Mouse (Mus musculus): ENCODE results near the gene Gm44511.
"Not testable (repeated sequence)": the region's sequence is repeated elsewhere in the genome, so short reads cannot be mapped to it uniquely, and the experiment has no call there.

Gm44511 gene

DNA sequence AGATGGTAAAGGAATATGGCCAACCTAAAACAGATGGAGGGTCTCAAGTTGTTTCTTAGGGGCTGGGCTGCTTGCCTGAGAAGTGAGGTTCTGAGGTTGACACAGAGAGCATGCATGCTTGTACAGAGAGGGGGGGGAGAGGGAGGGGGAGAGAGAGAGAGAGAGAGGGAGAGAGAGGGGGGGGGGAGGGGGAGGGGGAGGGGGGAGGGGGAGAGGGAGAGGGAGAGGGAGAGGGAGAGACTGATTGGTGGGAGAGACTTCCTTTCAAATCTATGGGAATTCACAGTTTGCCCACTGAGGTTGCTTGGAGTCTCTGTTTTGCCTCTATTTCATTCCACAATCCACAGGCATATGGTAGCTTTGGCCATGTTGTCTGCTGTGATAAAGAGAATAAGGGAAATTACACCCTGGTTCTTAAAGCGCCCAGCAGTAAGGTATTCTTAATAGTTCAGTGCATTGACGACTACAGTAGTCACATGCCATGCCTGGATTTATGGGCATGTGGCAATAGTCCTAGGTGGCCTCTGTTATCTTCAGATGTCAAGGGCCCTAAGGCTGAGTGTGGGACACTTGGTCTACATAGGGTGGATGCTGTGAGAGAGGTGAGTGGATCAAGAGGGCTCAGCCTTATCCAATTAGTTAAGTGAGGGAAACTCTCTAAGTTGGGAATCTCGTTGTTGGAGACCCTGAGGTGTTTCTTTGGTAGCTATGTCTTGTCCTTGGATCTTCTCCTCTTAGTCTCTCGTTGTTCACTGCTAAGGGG is 15.4 kb upstream of the Gm44511 start:
- no peak for DNase-seq (ENCODE audit: low spot score in 2 of 2)

GRCm38 (mm10) chr6:128840669-128841068 is 14.6 kb upstream of the Gm44511 start:
- DNase-seq (ENCODE audit: low spot score in 2 of 2) = not testable (repeated sequence)

- DNase-seq (ENCODE audit: low spot score in 2 of 2) = no peak
These were observed 13.8 kb upstream of the Gm44511 start for GRCm38 (mm10) chr6:128839921-128840320.

DNA sequence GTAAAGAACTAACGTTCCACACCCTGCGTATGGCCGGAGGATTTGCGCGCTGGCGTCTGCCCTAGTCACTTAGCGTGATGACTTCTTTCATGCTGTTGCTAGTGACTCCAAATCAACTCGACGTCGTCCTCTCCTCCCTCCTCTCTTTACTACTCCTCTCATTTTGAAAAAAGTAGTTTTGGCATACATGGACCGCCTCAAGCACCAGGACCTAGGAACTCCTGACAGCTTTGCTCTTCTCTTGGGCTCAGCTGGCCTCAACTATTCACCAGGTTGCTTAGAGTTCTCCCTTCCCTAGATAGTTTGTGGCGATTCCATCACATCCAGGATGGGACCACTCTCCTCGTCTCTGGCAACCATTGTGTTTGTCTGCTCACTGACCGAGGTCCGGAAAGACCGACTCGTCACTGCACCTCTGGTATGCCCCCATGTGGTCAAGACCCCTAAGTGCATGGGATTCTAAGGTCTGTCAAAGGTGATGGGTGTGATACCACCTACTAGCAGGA is 13.2 kb upstream of the Gm44511 start:
- DNase-seq (ENCODE audit: low spot score in 2 of 2) = peak; percentile 54 to 80

DNA sequence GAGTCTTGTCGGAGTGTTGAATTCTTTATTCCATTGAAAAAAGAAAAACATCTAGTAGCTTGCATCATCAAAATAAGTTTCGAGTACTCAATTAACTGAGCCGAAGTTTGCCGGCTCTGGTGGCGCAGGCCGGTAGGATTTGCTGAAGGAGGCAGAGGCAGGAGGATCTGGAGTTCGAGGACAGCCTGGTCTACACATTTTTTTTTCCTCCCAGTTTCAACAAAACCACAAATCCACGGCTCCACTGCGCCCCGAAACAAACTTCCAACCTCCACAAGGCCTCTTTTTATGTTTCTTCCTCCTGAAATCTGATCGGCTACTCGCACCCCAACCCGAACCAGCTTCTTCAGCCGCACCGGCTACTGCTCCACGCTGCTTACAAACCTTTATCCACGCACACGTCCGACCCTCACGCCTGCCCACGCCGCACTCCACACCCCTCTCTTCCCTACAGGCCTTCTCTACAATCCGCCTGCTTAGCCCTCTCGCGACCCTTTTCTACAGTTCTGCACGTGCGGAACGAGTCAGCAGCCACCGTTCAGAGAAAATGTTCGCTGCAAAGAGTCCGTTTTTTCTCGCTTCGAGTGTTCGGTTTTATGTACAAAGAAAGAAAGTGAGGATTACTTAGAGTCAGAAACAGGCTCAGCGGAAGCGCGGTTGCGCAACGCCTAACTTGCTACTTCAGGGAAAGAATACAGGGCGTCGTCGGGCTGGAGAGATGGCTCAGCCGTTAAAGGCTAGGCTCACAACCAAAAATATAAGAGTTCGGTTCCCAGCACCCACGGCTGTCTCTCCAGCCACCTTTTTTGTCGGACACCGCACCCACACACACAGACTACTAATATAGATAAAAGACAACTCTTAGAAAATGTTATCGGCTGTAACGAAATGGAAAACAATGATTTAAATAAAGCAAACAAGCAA is 12.5 kb upstream of the Gm44511 start:
- peak; percentile 95 to 96 for DNase-seq (ENCODE audit: low spot score in 2 of 2)

DNA sequence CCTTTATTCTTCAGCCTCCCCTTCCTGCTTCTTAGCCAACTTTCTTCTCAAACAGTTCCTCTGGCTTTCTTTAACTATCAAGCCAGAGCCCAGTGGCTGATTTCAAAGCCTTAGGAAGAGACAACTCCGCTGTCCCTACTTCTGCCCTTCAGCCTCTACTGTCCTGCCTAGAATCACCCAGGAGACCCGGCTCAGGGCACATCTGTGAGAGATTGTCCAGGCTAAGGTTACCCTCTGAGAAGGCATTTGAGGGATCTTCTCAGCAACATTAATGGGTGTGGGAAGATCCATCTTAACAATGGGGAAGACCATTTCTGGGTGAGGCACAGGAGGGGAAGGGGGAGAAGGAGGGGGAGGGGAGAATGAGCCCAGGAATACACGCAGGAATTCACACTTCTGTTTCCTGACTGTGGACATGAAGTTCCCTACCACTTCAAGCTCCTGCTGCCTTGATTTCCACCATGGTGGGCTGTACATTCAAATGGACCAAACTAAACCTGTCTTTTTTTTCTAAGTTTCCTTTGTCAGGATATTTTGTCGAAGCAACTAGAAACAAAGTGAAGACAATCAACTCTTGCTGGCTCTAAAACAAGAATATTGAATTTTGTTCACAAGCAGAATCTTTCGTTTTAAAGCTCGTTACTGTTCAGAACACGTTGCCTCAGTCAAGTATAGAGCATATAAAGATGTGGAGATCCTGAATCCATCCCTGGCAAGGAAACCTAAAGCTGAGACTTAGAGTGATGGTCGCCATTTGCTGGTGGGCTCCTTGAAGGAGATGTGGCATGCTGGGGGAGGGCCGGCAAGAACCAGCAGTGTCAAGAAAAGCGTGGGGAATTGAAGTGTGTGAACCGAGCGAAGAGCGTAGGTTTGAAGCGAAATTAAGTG is 11.6 kb upstream of the Gm44511 start:
- DNase-seq (ENCODE audit: low spot score in 2 of 2) = no peak

DNA sequence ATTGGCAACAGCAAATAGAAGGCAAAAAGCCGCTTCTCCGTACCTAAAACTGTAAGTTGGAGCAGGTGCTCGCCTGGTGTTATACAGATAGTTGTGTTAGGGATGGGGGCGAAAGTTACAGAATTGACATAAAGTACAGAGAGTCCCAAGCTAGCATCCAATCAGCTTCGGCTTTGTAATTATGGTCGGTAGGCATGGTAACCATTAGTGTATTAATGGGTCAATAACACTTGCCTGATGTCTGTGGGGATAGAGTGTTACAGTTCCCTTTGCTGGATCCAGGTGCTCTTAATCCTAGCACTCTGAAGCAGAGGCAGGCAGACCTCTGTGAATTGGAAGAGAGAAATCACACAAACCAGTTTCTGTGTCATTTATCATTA is 10.8 kb upstream of the Gm44511 start:
- no peak for DNase-seq (ENCODE audit: low spot score in 2 of 2)

GRCm38 (mm10) chr6:128836191-128836954 is 10.3 kb upstream of the Gm44511 start:
- DNase-seq (ENCODE audit: low spot score in 2 of 2) = no peak

GRCm38 (mm10) chr6:128835571-128835970 is 9.5 kb upstream of the Gm44511 start:
- DNase-seq (ENCODE audit: low spot score in 2 of 2) = no peak

DNA sequence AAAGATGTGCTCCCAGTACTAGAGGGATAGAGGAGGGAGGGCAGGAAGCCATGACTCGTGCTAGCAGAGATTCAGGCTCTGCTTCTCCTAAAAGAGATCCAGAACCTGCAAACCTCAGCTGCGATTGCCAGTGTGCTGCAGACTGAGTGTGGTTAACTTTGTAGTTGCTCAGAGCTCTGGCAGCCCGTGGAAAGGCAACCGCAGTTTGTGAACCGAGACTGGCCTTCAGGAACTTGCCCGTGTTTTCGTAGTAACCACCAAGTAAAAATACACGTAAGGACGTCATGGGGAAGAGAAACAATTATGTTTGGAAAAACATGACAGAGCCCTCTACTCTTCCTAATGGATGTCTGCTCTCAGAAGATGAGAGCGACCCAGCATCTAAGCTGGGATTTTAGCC is 6.9 kb upstream of the Gm44511 start:
- no peak for DNase-seq (ENCODE audit: low spot score in 2 of 2)

DNA sequence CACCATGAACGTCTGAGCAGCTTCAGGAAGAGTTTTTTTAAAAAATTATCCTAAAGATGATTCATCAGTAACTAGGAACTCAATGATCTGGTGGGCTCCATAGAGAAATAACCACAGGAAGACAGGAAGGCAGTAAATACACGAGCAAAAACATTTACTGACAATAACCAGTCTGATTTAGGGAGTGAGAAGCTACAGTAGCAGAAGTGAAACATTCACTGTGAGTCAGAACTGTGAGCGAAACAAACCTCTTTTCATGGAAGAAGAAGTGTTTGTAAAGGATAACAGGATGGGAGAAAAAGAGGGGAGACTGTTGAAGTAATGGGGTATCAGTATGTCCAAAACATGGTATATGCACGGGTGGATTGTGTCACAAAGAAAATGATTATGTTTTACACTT is 3.7 kb upstream of the Gm44511 start:
- DNase-seq (ENCODE audit: low spot score in 2 of 2) = no peak

DNA sequence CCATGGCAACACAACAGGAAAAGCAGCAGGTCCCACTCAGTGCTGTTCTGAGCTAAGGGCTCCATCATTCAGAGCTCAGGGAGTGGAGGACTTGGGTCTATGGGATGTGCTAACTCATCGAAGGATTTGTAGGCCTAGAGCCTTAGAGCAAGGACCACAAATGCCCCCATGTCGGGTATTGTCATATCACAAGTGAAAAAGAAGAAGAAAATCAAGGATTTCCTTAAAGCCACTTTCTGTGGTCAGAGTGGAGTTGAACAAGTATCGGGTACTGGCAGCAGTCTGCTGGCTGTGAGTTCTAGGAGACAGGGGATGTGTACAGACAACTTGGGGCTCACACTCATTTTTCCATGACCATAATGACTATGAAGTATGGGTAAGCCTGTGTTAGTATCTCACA is 666 bp upstream of the Gm44511 start:
- no peak for DNase-seq (ENCODE audit: low spot score in 2 of 2)

GRCm38 (mm10) chr6:128818083-128818802 is 7.9 kb downstream of the Gm44511 start:
- no peak for DNase-seq (ENCODE audit: low spot score in 2 of 2)

DNA sequence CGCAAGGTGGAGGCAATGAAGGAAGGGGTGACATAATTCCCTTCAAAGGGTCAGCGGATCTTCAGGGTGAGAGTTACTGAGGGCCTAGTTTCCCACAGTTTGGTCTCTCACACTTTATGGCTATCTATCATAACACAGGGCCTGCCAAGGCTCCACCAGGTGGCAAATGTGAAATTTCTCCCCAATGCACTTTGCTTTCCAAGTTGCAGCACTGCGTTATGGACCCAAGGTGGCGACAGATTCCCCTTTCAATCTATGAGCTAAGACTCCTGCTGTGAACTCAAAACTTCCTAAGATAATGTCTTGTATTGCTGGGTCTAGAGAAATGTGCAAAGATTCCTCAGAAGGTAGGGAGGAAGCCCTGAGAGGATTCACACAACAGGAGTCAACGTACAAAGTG is 17.6 kb downstream of the Gm44511 start:
- no peak for DNase-seq (ENCODE audit: low spot score in 2 of 2)

- no peak for DNase-seq (ENCODE audit: low spot score in 2 of 2)
These were observed 19.1 kb downstream of the Gm44511 start for GRCm38 (mm10) chr6:128807021-128807420.

DNA sequence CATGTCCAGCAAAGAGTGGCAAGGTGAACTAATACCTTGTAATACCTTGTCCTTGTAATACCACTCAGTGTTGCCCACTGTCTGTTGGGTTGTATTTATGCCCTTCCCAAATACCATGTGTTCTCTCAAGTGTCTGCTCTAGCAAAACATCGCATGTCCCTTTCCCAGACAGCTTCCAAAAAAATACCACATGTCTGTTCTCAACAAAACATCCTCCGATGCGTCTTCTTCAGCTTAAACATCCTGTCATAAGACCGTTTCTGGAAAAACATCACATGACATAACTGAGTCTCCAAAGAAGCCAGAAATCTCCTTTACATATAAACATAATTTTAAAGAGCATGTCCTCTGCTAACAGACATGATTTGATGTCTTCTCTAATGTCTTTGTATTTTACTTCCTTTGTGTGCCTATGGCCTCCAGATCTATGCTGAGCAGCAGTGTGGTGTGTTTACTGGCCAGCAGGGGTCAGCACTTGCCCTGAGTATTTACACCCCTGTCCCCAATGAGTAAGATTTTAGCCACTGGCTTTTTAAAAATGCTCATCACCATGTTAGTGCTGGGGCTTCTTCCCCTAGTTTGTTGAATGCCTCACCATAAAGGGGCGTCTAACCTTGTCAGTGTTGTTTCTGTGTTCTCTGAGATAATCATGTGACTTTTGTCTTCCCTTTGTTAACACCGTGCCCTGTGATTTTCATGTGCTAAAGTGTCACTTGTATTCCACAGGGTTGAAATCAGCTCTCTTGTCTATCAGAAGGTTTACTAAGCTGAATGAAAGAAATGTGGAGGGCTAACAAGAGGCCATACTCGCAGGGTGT is 21.1 kb downstream of the Gm44511 start:
- peak in 1 of 2 experiments; percentile 6 for DNase-seq (ENCODE audit: low spot score in 2 of 2)

DNA sequence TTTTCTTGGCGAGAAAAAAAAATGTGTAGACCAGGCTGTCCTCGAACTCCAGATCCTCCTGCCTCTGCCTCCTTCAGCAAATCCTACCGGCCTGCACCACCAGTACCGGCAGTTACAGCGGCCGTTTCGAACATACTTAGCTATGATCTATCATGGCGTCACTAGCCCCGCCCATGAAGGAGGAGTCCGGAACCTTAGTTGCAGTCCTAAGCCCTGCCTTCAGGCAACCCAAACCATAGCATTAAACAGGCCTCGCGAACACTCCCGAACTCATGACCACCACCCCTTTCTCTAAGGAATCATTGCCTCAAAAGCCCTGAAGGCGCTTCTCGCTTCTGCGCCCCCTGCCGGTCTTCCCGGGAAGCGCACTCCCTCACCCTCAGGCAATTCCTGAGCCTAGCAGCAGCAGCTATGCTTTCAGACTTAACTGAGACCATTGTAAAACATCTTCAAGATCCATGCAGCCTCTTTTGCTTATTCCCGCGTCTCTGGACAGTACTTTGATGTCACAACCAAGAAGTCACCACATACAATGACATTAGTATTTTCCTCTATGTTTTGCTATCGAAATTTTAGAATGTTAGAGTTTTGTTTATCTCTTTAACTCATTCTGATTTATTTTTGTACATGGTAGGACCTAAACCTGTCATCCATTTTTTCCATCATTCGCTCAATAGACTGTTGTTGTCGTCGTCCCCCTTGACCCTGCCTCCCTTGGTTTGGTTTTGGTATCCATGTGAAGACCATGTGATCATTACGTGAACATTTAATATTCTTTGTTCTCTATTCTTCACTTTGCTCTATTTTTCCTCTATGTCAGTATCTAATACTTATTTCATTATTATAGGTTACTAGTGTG is 22.9 kb downstream of the Gm44511 start:
- DNase-seq (ENCODE audit: low spot score in 2 of 2) = peak; percentile 97 to 98

GRCm38 (mm10) chr6:128802557-128802956 is 23.6 kb downstream of the Gm44511 start:
- DNase-seq (ENCODE audit: low spot score in 2 of 2) = peak; percentile 47 to 57

Measured in frontal cortex, postnatal 36 days (tissue).